ENCODE assay signal across 10 mouse cellular contexts in genomic region chr4:154170021-154170420, GRCm38 (mm10). TPM values are rescaled to one million over a fixed set of nuclear protein-coding genes. Genes with fewer than 3 reads are reported as not detected.
A peak's percentile ranks its signal among the peaks of the same experiment; 100 is the strongest.
DNase-seq lines count a peak whose midpoint lies in the region; ATAC-seq lines count a peak whose summit lies in the region.
"Had no signal": no experiment of that assay in that cellular context is flagged by ENCODE, and none has a peak within 500 bp of the region (broad histone marks: within the 10 kb centered on the region; RNA-seq: fewer than 3 reads in every experiment).

No protein-coding gene starts in this region.

- intact Hi-C loops in heart, postnatal 36 days (cut with DNase I) = no loop called here

- WGBS in heart, embryonic 13.5 days = 3% methylated on average over 15 of the region's 15 CpGs
- under 1% methylated on average over 15 of the region's 15 CpGs for WGBS in hindbrain, embryonic 13.5 days

- H3K4me3 ChIP-seq in heart, embryonic 13.5 days = peak overlapping the region; percentile 59
- peak overlapping the region; percentile 25 for H3K4me3 ChIP-seq in brown adipose tissue, adult 24 weeks (ENCODE audit: insufficient read depth, low read depth, low read length)
- peak overlapping the region; percentile 56 for H3K4me3 ChIP-seq in hindbrain, embryonic 13.5 days
- peak overlapping the region; percentile 46 for H3K4me3 ChIP-seq in megakaryocyte, embryonic 14.5 days (replicated peaks)

- H3K27me3 ChIP-seq in heart, embryonic 13.5 days (replicated peaks) = peaks cover 73% of the 10 kb centered on the region
- H3K27me3 ChIP-seq in hindbrain, embryonic 13.5 days = peaks cover 54% of the 10 kb centered on the region
- H3K27me3 ChIP-seq in megakaryocyte, embryonic 14.5 days (replicated peaks) = peaks cover 76% of the 10 kb centered on the region

- ATAC-seq in heart, embryonic 13.5 days (ENCODE audit: extremely low read depth, insufficient number of reproducible peaks, low FRiP score, low TSS enrichment) = no peak
- peak; percentile 29; the same call in 1 of the 2 replicates for ATAC-seq in hindbrain, embryonic 13.5 days (ENCODE audit: low FRiP score)

- no peaks in the 10 kb centered on the region for H3K9me3 ChIP-seq in heart, embryonic 13.5 days
- no peaks in the 10 kb centered on the region for H3K9me3 ChIP-seq in hindbrain, embryonic 13.5 days
- H3K9me3 ChIP-seq in megakaryocyte, embryonic 14.5 days = peaks cover 3% of the 10 kb centered on the region; the same call in 1 of the 2 replicates

- H3K9ac ChIP-seq in heart, embryonic 13.5 days = peak overlapping the region; percentile 76
- 0 out of 2 replicates have a peak overlapping the region, but pooled peaks have one; percentile 72 for H3K9ac ChIP-seq in hindbrain, embryonic 13.5 days

- no peak for DNase-seq in heart, postnatal 36 days
- no peak for DNase-seq in cerebellum, adult 18-20 months
- DNase-seq in cerebellum, postnatal 14 days = no peak
- DNase-seq in embryo, embryonic 9.5 days (ENCODE audit: extremely low spot score) = no peak
- DNase-seq: adrenal gland, postnatal 25 days had no signal

- no peak overlapping the region for H3K27ac ChIP-seq in heart, embryonic 13.5 days (replicated peaks)
- no peak overlapping the region for H3K27ac ChIP-seq in brown adipose tissue, adult 24 weeks (replicated peaks; ENCODE audit: low read depth, low read length)
- H3K27ac ChIP-seq in hindbrain, embryonic 13.5 days = no peak overlapping the region

- peak overlapping the region; percentile 82 for H3K4me2 ChIP-seq in heart, embryonic 13.5 days
- H3K4me2 ChIP-seq in hindbrain, embryonic 13.5 days = peak overlapping the region; percentile 97

- H3K36me3 ChIP-seq in heart, embryonic 13.5 days = no peaks in the 10 kb centered on the region
- H3K36me3 ChIP-seq in hindbrain, embryonic 13.5 days = no peaks in the 10 kb centered on the region
- no peaks in the 10 kb centered on the region for H3K36me3 ChIP-seq in megakaryocyte, embryonic 14.5 days (replicated peaks; ENCODE audit: low read length)

- peaks cover 30% of the 10 kb centered on the region for H3K4me1 ChIP-seq in heart, embryonic 13.5 days
- no peaks in the 10 kb centered on the region for H3K4me1 ChIP-seq in brown adipose tissue, adult 24 weeks (ENCODE audit: control insufficient read depth, insufficient read depth, insufficient read length, low read length)
- H3K4me1 ChIP-seq in hindbrain, embryonic 13.5 days (replicated peaks) = peaks cover 34% of the 10 kb centered on the region
- H3K4me1 ChIP-seq in megakaryocyte, embryonic 14.5 days = peaks cover 10% of the 10 kb centered on the region

RNA-seq across cellular contexts. Expression of gene Megf6, which starts 0.5 kb away (rescaled TPM):
- 25.9 and 28.4 TPM in 2 replicates for polyA plus RNA-seq in heart, embryonic 13.5 days (2015; fragmentation: Nextera tagmentation; extraction: Ambion mirVana)
- 1 to 10 TPM; 5.4 to 8.0 TPM for total RNA-seq in heart, postnatal 36 days (2021)
- polyA plus RNA-seq in brown adipose tissue, adult 24 weeks (2012; ENCODE audit: insufficient read depth, insufficient read length, missing spikeins) = 0.21 and 0.28 TPM in 2 replicates
- 9.6 and 10.2 TPM in 2 replicates for polyA plus RNA-seq in hindbrain, embryonic 13.5 days (2015; fragmentation: Nextera tagmentation; extraction: Ambion mirVana)
- not detected in 2 replicates for polyA plus RNA-seq in megakaryocyte, embryonic 14.5 days (2012; ENCODE audit: insufficient read depth, low replicate concordance)
- total RNA-seq: monocyte, adult 5-6 weeks had no signal

RNA-seq across cellular contexts. Expression of gene Tprgl, which starts 9.6 kb away (rescaled TPM):
- 119 and 121 TPM in 2 replicates for polyA plus RNA-seq in heart, embryonic 13.5 days (2015; fragmentation: Nextera tagmentation; extraction: Ambion mirVana)
- 100 to 1,000 TPM; 132 to 136 TPM for total RNA-seq in heart, postnatal 36 days (2021)
- polyA plus RNA-seq in brown adipose tissue, adult 24 weeks (2012; ENCODE audit: insufficient read depth, insufficient read length, missing spikeins) = 105 and 132 TPM in 2 replicates
- 160 and 169 TPM in 2 replicates for polyA plus RNA-seq in hindbrain, embryonic 13.5 days (2015; fragmentation: Nextera tagmentation; extraction: Ambion mirVana)
- 89.3 and 116 TPM in 2 replicates for polyA plus RNA-seq in megakaryocyte, embryonic 14.5 days (2012; ENCODE audit: insufficient read depth, low replicate concordance)

RNA-seq across cellular contexts. Expression of gene Wrap73, which starts 27.8 kb away (rescaled TPM):
- 22.6 and 24.3 TPM in 2 replicates for polyA plus RNA-seq in heart, embryonic 13.5 days (2015; fragmentation: Nextera tagmentation; extraction: Ambion mirVana)
- 10 to 100 TPM; 10.8 to 15.0 TPM for total RNA-seq in heart, postnatal 36 days (2021)
- polyA plus RNA-seq in brown adipose tissue, adult 24 weeks (2012; ENCODE audit: insufficient read depth, insufficient read length, missing spikeins) = 6.3 and 8.2 TPM in 2 replicates
- polyA plus RNA-seq in hindbrain, embryonic 13.5 days (2015; fragmentation: Nextera tagmentation; extraction: Ambion mirVana) = 46.0 and 47.3 TPM in 2 replicates
- 2.2 and 6.5 TPM in 2 replicates for polyA plus RNA-seq in megakaryocyte, embryonic 14.5 days (2012; ENCODE audit: insufficient read depth, low replicate concordance)

RNA-seq across cellular contexts. Expression of gene Trp73, which starts 30.0 kb away (rescaled TPM):
- polyA plus RNA-seq in heart, embryonic 13.5 days (2015; fragmentation: Nextera tagmentation; extraction: Ambion mirVana) = 0.07 and 0.10 TPM in 2 replicates
- total RNA-seq in heart, postnatal 36 days (2021) = not detected
- polyA plus RNA-seq in brown adipose tissue, adult 24 weeks (2012; ENCODE audit: insufficient read depth, insufficient read length, missing spikeins) = not detected in 2 replicates
- 0.36 and 0.97 TPM in 2 replicates for polyA plus RNA-seq in hindbrain, embryonic 13.5 days (2015; fragmentation: Nextera tagmentation; extraction: Ambion mirVana)
- not detected in 2 replicates for polyA plus RNA-seq in megakaryocyte, embryonic 14.5 days (2012; ENCODE audit: insufficient read depth, low replicate concordance)
- total RNA-seq: adrenal gland, postnatal 25 days; monocyte, adult 5-6 weeks had no signal
